Mouse (Mus musculus) retina, postnatal 7 days (tissue): ENCODE measurements around the gene Olfr13.
"Not testable (repeated sequence)": the region's sequence is repeated elsewhere in the genome, so short reads cannot be mapped to it uniquely, and the experiment has no call there.

Experiments
- DNase-seq: peaks from one replicate; pipeline ENCODE4 v3.0.0-alpha.2; 2012; ENCODE audit warnings: low read depth, low spot score

Olfr13 gene

DNA sequence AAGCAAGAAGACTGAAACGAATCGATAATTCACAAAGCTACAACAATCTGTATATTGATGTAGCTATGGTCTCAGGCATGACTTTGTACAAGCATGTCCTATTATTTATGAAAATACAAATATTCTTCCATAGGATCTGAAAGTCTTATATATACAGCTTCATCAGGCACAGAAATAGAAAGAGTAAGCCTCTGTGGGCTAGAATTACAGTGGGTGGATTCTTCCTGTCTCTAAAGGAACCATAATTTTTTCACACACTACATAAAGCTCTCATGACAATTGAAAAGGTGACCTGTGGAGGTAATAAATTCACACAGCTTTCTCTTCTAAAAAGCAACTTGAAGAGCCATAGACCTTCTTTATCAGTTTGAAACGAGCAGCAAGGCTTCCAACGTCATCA is at the start of gene Olfr13:
Olfr13 (plus strand) TSS at position 301 of the 400 bp plus-strand sequence.
- no peak for DNase-seq

DNA sequence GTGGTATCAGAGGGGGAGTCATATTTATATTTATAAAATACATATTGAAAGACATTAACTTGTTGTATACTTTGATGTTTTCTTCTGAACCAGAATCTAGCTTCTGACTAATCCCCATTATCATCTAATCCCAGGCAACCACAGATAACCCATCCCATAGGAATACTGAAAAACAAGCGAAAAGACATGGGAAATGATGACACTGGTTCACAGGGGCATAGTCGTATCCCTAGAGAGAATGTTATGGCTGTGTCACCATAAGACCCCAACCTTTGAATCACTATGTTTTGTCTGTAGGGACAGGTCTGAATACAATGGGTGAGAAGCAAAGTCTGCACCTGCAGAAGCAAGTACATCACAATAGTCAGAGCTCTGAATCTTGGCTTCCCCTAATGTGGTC is 25.7 kb upstream of the Olfr13 start, which contains the start of gene Olfr237-ps1:
Olfr237-ps1 (plus strand) TSS at position 301 of the 400 bp plus-strand sequence.
- not testable (repeated sequence) for DNase-seq

DNA sequence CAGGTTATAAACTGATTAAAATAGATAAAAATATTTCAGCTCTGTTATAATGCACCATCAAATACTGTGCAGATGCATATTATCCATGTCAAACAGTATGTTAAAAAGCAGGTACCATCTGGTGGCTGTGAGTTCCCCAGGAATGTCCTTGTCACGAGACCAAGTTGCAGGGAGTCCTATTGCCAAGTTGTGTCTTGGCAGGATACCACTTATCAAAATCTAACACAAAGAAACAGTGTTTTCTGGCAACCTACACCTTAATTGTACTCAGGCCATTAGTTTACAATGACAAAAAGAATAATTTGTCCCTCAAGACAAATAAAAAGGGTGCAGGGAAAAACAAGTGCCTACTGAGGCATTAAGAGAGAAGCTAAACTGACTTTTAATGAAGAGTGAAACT is 12.4 kb upstream of the Olfr13 start:
- DNase-seq, result no peak

DNA sequence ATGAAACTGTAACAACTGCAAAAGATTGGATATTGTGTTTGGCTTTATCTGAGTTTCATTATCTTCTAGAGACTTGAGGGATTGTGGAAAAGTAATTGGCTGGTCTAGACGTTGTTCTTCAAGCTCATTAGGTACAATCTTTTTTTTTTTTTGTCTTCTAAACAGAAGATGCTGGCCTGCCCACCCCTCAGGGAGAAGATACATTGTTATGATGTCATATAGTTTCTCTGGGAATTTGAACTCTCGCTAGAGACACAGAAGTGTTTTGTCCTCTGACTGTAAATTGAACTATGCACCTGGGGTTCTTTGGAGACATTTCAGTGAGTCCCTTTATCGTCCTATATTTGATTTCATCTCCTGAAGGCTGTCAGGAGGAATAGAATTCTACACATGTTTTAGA is 9.0 kb upstream of the Olfr13 start, which contains the start of gene Olfr437:
Olfr437 (plus strand) TSS at position 301 of the 400 bp plus-strand sequence.
- DNase-seq, result no peak

DNA sequence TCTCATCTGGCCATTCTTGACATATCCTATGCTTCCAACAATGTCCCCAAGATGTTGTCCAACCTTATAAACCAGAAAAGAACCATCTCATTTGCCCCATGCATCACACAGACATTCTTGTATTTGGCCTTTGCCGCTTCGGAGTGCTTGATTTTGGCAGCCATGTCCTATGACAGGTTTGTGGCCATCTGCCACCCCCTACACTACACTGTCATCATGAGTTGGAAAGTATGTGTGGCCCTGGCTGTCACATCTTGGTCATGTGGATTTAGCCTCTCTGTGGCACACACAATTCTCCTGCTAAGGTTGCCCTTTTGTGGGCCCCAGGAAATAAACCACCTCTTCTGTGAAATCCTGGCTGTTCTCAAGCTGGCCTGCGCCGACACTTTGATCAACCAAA is 4.7 kb upstream of the Olfr13 start:
- DNase-seq, result no peak

DNA sequence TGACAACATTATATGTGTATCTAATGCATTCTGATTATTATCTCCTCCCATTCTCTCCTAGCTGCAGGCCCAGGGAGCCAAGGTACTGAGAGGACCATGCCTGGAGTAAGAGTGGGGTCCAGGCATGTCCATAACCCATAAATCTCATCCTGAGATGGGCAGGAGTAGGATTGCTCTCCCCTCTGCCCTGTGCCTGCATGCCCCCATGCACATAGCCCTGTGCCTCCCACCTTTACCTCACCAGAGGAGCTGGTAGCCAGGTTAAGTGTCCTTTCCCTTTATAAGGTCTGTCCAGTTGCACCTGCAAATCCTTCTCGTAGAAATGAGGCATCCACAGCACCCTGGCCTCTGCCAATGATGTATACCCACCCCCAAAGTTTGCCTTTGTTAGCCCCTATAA is 6.2 kb downstream of the Olfr13 start:
- no peak for DNase-seq

DNA sequence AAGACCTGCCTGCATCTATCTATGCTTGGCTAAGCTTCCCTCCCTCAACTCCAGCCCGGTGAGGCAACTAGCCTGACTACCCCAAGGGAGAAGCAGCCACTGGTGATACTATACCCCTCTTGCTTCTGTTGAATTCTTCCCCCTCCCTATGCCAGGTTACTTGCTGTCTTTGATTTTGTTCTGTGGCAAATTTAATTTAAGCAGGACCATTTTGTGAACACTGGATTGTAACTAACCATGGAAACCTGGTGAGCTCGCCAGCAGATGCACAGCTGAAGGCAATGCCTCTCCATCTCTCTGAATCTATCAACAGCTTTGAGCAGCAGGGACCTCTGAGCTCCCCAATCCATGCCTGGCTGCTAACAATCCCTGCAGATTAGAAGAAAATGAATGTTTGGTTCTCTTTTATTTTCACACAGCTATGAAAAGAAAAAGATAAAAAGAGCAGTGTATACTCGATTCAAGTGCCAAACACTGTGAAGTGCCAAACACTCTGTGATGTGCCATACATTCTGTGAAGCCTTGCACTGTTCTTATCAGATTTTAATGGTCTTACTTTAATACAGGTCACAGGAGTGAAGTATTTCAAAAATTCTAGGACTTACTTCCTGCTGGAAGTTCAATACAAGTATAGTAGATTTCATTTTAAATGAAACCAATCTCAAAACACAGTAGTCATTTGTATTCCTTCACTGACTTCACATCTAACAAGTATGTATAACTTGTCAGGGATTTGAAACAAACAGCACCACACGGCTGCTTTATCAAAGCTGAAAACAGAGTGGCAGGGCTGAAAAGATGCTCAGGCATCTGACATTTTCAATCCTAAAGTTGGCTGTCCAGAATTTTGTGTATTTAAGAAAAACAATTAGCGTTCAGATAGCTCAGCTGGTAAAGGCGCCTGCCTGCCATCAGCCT is 6.9 kb downstream of the Olfr13 start:
- no peak for DNase-seq

DNA sequence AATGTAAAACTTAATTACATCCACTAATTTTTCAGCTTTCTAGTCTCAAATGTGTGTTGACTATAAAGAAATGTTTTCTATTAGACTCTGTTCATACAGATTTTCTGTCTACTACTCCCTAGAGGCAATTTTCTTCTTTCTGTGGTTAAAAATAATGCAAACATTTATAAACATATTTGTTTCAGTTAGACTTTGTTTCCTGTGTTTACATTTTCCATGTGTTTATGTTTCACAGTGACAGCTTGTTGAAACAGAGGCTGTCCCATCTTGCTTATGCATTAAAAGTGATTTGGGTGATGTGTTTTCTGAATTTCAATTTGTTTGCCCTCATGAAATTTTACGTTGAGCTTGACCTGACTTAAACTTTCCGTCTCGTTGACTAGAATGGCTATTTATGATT is 19.0 kb downstream of the Olfr13 start:
- no peak for DNase-seq

DNA sequence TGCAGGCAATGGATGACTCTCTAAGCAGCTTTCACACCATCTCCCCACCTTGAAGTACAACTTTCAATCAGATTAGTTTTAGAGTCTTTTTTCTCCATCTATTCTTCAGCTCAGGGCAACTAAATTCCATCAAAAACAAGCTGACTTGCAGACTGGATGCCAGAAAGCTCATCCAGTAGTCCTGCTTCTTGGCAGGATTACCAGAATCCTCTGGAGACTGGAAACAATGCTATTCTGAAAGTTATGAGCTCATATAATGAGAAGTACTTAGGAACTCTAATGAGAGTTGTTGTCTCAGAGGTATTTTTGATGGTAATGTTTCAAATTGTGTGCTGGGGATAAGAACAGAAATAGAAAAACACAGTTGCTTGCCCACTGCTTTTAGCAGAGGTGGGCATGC is 24.8 kb downstream of the Olfr13 start, which contains the start of gene Olfr435:
Olfr435 (plus strand) TSS at position 366 of the 400 bp plus-strand sequence.
- DNase-seq, result no peak

DNA sequence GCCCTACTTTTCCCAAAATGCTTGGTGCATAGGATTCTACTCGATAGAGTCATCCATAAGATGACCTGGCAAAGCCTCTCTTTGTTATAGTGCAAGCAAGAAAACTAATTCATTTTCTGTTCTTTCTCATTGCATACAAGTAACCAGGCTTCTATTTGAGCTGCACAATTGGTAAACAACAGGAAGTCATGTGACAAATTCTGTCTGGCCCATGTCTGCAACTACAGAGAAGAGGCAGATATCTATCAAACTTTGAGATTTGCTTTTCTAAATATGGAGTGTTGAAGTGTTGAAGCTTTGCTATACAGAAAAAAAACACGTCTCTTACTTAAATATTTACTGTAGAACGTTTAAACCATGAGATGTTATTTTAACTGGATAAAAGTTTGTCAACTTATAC is 26.2 kb downstream of the Olfr13 start:
- no peak for DNase-seq

DNA sequence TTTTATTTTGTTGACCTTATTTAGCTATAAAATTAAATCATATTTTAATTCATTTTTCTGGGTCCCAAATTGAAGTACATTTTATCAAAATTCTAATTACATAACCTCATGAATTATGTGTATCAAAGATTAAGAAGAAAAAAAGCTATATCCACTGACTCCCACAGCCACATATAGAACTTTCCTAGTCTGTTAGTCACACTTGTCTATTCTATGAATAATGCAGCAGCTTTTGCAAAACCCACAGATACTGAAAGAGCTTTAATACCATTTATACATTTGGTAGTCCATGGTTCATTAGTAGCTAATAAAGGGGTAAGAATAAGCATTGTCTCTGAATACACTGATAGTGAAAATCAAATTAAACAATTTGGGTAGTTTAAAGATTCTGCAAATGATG is 30.8 kb downstream of the Olfr13 start:
- DNase-seq, result no peak

DNA sequence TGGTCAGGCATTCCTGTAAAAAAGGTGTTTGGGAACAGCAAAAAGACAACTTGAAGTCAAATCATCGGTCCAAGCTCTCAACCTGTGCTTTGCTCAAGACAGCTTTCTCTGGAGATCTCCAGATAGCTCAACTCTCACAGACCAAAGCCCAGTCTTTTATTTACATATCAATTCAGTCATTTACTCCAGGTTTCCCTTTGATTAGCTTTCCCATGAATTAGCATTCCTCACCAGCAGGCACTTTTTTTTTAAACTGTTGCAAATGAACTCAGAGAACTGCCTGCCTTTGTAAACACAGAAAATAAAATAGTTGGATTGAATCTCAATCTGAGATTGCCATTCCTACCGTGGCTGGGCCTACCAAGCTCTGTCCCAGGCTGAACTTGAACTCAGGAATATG is 33.4 kb downstream of the Olfr13 start:
- no peak for DNase-seq

DNA sequence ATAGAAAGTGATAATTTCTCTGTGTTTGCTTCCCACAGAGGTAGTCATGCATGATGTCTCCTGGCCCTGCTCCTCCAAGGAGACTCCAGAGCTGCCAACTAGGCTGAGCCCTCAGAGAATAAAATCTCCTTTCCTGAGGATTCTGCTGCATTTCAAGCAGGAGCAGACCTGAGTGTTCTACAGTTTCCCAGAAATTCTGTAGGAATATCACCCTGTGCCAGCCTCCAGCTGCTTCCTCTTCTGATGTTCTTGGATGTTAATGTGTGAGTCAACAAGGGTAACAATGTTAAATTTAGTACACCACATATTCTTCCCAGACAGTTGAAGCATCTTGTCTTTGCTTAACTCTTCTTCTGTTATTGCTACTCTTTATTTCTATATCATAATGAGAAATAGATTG is 40.9 kb downstream of the Olfr13 start, which contains the start of gene Olfr434:
Olfr434 (plus strand) TSS at position 149 of the 400 bp plus-strand sequence.
- DNase-seq, result not testable (repeated sequence)
